Mouse (Mus musculus) small intestine, adult 2 months (tissue): ENCODE results near the gene Tbxas1.

Experiments used
- CTCF ChIP-seq: fragments of 200-500 bp; IDR thresholded peaks from 2 replicates; pipeline ENCODE4 v1.5.1; 2012; ENCODE audit warnings: low read depth, mild to moderate bottlenecking, control low read depth, inconsistent platforms, low read length, moderate library complexity, mixed read lengths; ENCODE audit not compliant: insufficient replicate concordance, insufficient read length; ENCODE audit errors: extremely low read depth
- POLR2A ChIP-seq: fragments of 200-500 bp; IDR thresholded peaks from 2 replicates; pipeline ENCODE4 v1.6.1; 2012; ENCODE audit warnings: low read depth, mild to moderate bottlenecking, control low read depth, inconsistent platforms, low read length, moderate library complexity

GRCm38 (mm10) chr6:38944392-38944791 lies 69.2 kb downstream of the Tbxas1 start:
- TF ChIP-seq CTCF (no peak), POLR2A (no peak)
